Mouse (Mus musculus) lung, postnatal 0 days (tissue): ENCODE measurements around the gene Rabep2. TPM values are rescaled to one million over a fixed set of nuclear protein-coding genes. Genes with fewer than 3 reads are reported as not detected.

Source experiments
- ATAC-seq: fragments of 200-750 bp; cut with Nextera tagmentation; 2 replicates; pipeline ENCODE4 v1.8.0; 2017; ENCODE audit warnings: moderate library complexity
- DNase-seq: peaks from one replicate; pipeline ENCODE4 v3.0.0-alpha.2; 2016; ENCODE audit warnings: low spot score
- H3K27ac ChIP-seq: fragments of 300-500 bp; sonication (generic); 2 replicates; pipeline ENCODE4 v1.5.1; 2014; ENCODE audit warnings: antibody characterized with exemption, mild to moderate bottlenecking, low read length, mixed read lengths
- H3K27me3 ChIP-seq: fragments of 300-500 bp; sonication (generic); replicated peaks from 2 replicates; pipeline ENCODE4 v1.6.1; 2014; ENCODE audit warnings: low read length, mixed read lengths; ENCODE audit not compliant: insufficient read depth
- H3K36me3 ChIP-seq: fragments of 300-500 bp; sonication (generic); 2 replicates; pipeline ENCODE4 v1.6.1; 2014; ENCODE audit warnings: low read length, mixed read lengths; ENCODE audit not compliant: insufficient read depth
- H3K4me1 ChIP-seq: fragments of 300-500 bp; sonication (generic); 2 replicates; pipeline ENCODE4 v1.6.1; 2014; ENCODE audit warnings: antibody characterized with exemption, low read depth, low read length, mixed read lengths; ENCODE audit not compliant: insufficient read depth
- H3K4me2 ChIP-seq: fragments of 300-500 bp; sonication (generic); replicated peaks from 2 replicates; pipeline ENCODE4 v1.6.1; 2014; ENCODE audit warnings: low read depth, mild to moderate bottlenecking, low read length, moderate library complexity, mixed read lengths
- H3K4me3 ChIP-seq: fragments of 300-500 bp; sonication (generic); 2 replicates; pipeline ENCODE4 v1.5.1; 2014; ENCODE audit warnings: low read depth, low read length
- H3K9ac ChIP-seq: fragments of 300-500 bp; sonication (generic); replicated peaks from 2 replicates; pipeline ENCODE4 v1.6.1; 2014; ENCODE audit warnings: low read depth, mild to moderate bottlenecking
- H3K9me3 ChIP-seq: fragments of 300-500 bp; sonication (generic); 2 replicates; pipeline ENCODE4 v1.6.1; 2016; ENCODE audit warnings: low read length, mixed read lengths
- CTCF ChIP-seq: IDR thresholded peaks from 2 replicates; pipeline ENCODE4 v1.5.1; 2016; ENCODE audit warnings: antibody characterized with exemption, mild to moderate bottlenecking
- EP300 ChIP-seq: IDR thresholded peaks from 2 replicates; pipeline ENCODE4 v1.6.1; 2016; ENCODE audit warnings: antibody characterized with exemption, mild to moderate bottlenecking, control low read depth
- WGBS: fragments of 180-500 bp; shearing (Covaris S2); extraction: QIAGEN DNeasy Blood & Tissue Kit; methylation state at CpG from one replicate; pipeline ENCODE4 v1.1.7; 2014; 5-methylcytosine and 5-hydroxymethylcytosine counted together
- polyA plus RNA-seq: library from polyadenylated mRNA; unstranded; fragments of >200 nt; fragmentation: Nextera tagmentation; extraction: Ambion mirVana; gene quantifications from 2 replicates; pipeline ENCODE4 v1.2.1, GENCODE M21; 2015

Gene Rabep2
- polyA plus RNA-seq, 1 experiment from 2014 or later = 28.3 TPM

DNA sequence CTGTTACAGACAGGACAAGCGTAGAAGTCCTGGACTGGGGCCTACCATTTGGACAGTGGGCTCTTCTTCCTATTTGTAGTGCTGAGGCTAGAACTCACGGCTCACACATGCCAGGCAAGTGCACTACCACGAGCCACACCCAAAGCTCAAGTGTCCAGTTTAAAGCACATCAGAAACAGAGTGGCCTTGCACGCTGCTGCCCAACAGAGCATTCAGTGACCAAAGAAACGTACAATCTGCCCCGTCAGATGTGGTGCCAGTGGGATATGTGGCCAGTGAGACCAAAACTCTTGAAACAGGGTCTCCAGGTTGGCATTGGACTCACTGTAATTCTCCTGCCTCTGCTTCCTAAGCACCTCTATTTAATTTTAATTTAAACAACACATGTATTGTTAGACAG, 22.1 kb downstream of the Rabep2 start:
- WGBS = 86% methylated on average over 6 of the region's 6 CpGs
- Histone ChIP-seq H3K27ac (no peak overlapping the region), H3K4me3 (no peak overlapping the region), H3K27me3 (no peaks in the 10 kb centered on the region), H3K36me3 (0 out of 2 replicates have a peak, but pooled peaks cover 5% of the 10 kb centered on the region), H3K9me3 (no peaks in the 10 kb centered on the region), H3K9ac (no peak overlapping the region), H3K4me2 (no peak overlapping the region), H3K4me1 (no peaks in the 10 kb centered on the region)
- TF ChIP-seq EP300 (no peak), CTCF (no peak)
- no peak for ATAC-seq
- no peak for DNase-seq

DNA sequence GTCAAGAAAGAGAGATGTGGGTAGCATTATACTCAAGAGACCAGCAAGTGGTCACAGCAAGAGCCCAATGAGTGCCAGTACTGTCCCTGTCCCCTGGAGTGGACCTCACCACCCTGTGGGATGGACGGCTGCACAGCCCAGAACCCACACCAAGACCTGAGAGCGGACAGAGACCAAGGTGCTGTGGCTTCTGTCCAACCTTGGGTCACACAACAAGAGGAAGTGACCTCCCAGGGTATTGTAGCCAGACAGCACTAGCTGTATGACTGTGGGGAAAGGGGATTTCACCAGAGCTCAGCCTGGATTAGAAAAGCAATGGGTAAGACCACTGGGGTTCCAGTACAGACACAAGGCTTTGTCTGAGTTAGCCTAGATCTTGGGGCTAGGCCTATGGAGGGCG, 23.7 kb downstream of the Rabep2 start:
- H3K9ac ChIP-seq = no peak overlapping the region
- TF ChIP-seq EP300 (no peak), CTCF (no peak)
- no peaks in the 10 kb centered on the region for H3K4me1 ChIP-seq
- no peak overlapping the region for H3K4me3 ChIP-seq
- H3K27me3 ChIP-seq = no peaks in the 10 kb centered on the region
- no peaks in the 10 kb centered on the region for H3K9me3 ChIP-seq
- no peak for DNase-seq
- H3K36me3 ChIP-seq = 0 out of 2 replicates have a peak, but pooled peaks cover 2% of the 10 kb centered on the region
- 86% methylated on average over 3 of the region's 3 CpGs for WGBS
- no peak overlapping the region for H3K27ac ChIP-seq
- ATAC-seq = no peak
- H3K4me2 ChIP-seq = no peak overlapping the region

GRCm38 (mm10) chr7:126453861-126454260, 25.3 kb downstream of the Rabep2 start:
- DNase-seq (no peak), ATAC-seq (no peak)
- H3K9me3 ChIP-seq = no peaks in the 10 kb centered on the region
- no peaks in the 10 kb centered on the region for H3K36me3 ChIP-seq
- no peaks in the 10 kb centered on the region for H3K4me1 ChIP-seq
- no peak for TF ChIP-seq CTCF
- no peak for TF ChIP-seq EP300
- no peaks in the 10 kb centered on the region for H3K27me3 ChIP-seq
- WGBS = 43% methylated on average over 7 of the region's 7 CpGs
- no peak overlapping the region for H3K4me2 ChIP-seq
- H3K9ac ChIP-seq = no peak overlapping the region
- H3K4me3 ChIP-seq = no peak overlapping the region
- H3K27ac ChIP-seq = no peak overlapping the region

DNA sequence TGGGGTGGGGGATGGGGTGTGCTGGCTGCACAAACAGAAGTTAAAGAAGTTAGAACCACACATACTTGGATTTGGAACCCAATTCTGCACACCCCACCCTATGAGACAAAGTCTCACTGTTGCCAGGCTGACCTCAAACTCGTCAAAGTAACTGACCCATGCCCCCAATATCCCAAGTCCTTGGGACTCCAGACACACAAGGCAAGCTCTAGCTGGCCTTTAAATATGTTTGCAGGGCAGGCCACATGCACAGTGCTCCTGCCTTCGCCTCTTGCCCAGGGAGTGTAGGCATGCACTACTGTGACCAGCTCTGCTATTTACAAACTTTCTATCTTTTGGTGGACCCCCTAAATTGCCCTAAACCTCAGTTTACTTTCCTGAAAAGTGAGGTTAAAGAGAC, 26.7 kb downstream of the Rabep2 start:
- ATAC-seq = no peak
- no peak overlapping the region for H3K4me2 ChIP-seq

GRCm38 (mm10) chr7:126456382-126457266, 28.1 kb downstream of the Rabep2 start:
- H3K36me3 ChIP-seq = no peaks in the 10 kb centered on the region
- no peak overlapping the region for H3K9ac ChIP-seq
- DNase-seq = no peak
- no peak overlapping the region for H3K4me2 ChIP-seq
- no peaks in the 10 kb centered on the region for H3K27me3 ChIP-seq
- H3K4me1 ChIP-seq = no peaks in the 10 kb centered on the region
- 85% methylated on average over 17 of the region's 17 CpGs for WGBS
- no peak for ATAC-seq
- H3K27ac ChIP-seq = no peak overlapping the region
- H3K4me3 ChIP-seq = no peak overlapping the region
- H3K9me3 ChIP-seq = no peaks in the 10 kb centered on the region
- no peak for TF ChIP-seq EP300
- TF ChIP-seq CTCF = no peak

More for the DNA sequence above, 26.7 kb downstream of the Rabep2 start:
- WGBS = 70% methylated on average over 2 of the region's 2 CpGs
- DNase-seq = no peak
- H3K4me3 ChIP-seq = no peak overlapping the region
- H3K36me3 ChIP-seq = no peaks in the 10 kb centered on the region
- H3K27me3 ChIP-seq = no peaks in the 10 kb centered on the region
- H3K9ac ChIP-seq = no peak overlapping the region
- no peaks in the 10 kb centered on the region for H3K9me3 ChIP-seq
- no peaks in the 10 kb centered on the region for H3K4me1 ChIP-seq
- no peak for TF ChIP-seq EP300
- no peak for TF ChIP-seq CTCF
- H3K27ac ChIP-seq = no peak overlapping the region

DNA sequence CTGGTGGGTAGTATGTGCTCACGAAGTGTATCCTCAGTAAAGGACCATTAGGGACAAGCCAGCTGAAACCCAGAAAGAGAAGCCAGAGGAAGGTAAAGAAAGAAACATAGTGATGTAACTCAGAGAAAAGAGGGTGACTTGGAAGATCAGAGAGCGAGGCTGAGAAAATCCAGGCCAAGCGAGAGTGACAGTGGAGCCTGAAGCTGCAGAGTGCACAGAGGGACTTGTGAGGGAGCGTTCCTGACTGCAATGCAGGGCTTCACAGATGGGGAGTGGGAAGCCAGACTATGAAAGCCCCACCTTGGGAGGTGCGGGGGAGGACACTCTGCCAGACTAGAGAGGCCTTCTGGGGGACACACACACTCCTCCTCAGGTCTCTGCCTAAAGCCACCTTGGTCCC, 29.7 kb downstream of the Rabep2 start:
- 69% methylated on average over 5 of the region's 5 CpGs for WGBS
- no peak overlapping the region for H3K27ac ChIP-seq
- no peaks in the 10 kb centered on the region for H3K36me3 ChIP-seq
- no peak for DNase-seq
- H3K9me3 ChIP-seq = no peaks in the 10 kb centered on the region
- H3K4me3 ChIP-seq = no peak overlapping the region
- H3K27me3 ChIP-seq = no peaks in the 10 kb centered on the region
- no peak for TF ChIP-seq CTCF
- no peak for TF ChIP-seq EP300
- no peaks in the 10 kb centered on the region for H3K4me1 ChIP-seq
- no peak overlapping the region for H3K9ac ChIP-seq
- no peak for ATAC-seq
- no peak overlapping the region for H3K4me2 ChIP-seq
